Mouse (Mus musculus) kidney, embryonic 14.5 days (tissue): ENCODE measurements around the gene Dab1. TPM values are rescaled to one million over a fixed set of nuclear protein-coding genes. Genes with fewer than 3 reads are reported as not detected.

Experiments used
- ATAC-seq: fragments of 200-750 bp; cut with Nextera tagmentation; 2 replicates; pipeline ENCODE4 v1.8.0; 2017; ENCODE audit warnings: moderate number of reproducible peaks, mild to moderate bottlenecking, moderate TSS enrichment, moderate library complexity; ENCODE audit not compliant: low FRiP score, low TSS enrichment
- H3K27ac ChIP-seq: fragments of 300-500 bp; sonication (generic); 2 replicates; pipeline ENCODE4 v1.5.1; 2014; ENCODE audit warnings: low read depth, mild to moderate bottlenecking, low read length, moderate library complexity, mixed read lengths
- H3K27me3 ChIP-seq: fragments of 300-500 bp; sonication (generic); 2 replicates; pipeline ENCODE4 v1.6.1; 2014; ENCODE audit warnings: mild to moderate bottlenecking, low read length; ENCODE audit not compliant: control insufficient read depth, insufficient read depth
- H3K36me3 ChIP-seq: fragments of 300-500 bp; sonication (generic); 2 replicates; pipeline ENCODE4 v1.6.1; 2014; ENCODE audit warnings: low read length, mixed read lengths; ENCODE audit not compliant: control insufficient read depth, insufficient read depth
- H3K4me1 ChIP-seq: fragments of 300-500 bp; sonication (generic); 2 replicates; pipeline ENCODE4 v1.6.1; 2014; ENCODE audit warnings: low read length, mixed read lengths; ENCODE audit not compliant: control insufficient read depth, insufficient read depth
- H3K4me2 ChIP-seq: fragments of 300-500 bp; sonication (generic); replicated peaks from 2 replicates; pipeline ENCODE4 v1.6.1; 2014; ENCODE audit warnings: low read depth, mild to moderate bottlenecking, low read length
- H3K4me3 ChIP-seq: fragments of 300-500 bp; sonication (generic); 2 replicates; pipeline ENCODE4 v1.5.1; 2014; ENCODE audit warnings: mild to moderate bottlenecking, low read length
- H3K9ac ChIP-seq: fragments of 300-500 bp; sonication (generic); 2 replicates; pipeline ENCODE4 v1.6.1; 2014; ENCODE audit warnings: low read depth, mild to moderate bottlenecking, low read length, moderate library complexity
- H3K9me3 ChIP-seq: fragments of 300-500 bp; sonication (generic); 2 replicates; pipeline ENCODE4 v1.6.1; 2016; ENCODE audit warnings: low read length; ENCODE audit not compliant: control insufficient read depth
- WGBS: fragments of 180-500 bp; shearing (Covaris S2); extraction: QIAGEN DNeasy Blood & Tissue Kit; methylation state at CpG from one replicate; pipeline ENCODE4 v1.1.7; 2014; 5-methylcytosine and 5-hydroxymethylcytosine counted together
- polyA plus RNA-seq: library from polyadenylated mRNA; unstranded; fragments of >200 nt; fragmentation: Nextera tagmentation; extraction: Ambion mirVana; gene quantifications from 2 replicates; pipeline ENCODE4 v1.2.1, GENCODE M21; 2014

Dab1 gene
- polyA plus RNA-seq, 1 experiment from 2014 or later, result 17.9 TPM

DNA sequence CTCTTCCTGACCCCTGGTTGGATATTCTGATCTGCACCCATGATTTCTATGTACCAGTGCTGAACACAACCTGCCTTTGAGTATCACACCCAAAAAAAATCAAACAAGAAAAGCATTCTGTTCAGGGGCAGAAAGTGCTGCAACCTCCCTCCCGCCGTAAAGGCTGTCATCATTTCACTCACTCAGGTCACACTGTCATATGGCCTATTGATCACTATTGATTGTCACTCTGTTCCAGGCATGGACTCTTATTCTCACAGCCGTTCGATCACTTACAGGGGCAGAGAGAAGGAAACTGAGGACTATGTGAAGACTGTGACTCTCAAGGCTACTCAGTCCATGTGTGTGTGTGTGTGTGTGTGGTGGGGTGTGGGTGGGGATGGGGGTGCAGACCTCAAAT is 1149.0 kb downstream of the Dab1 start:
- H3K4me3 ChIP-seq, result no peak overlapping the region
- WGBS, result 84% methylated on average over 4 of the region's 4 CpGs
- no peaks in the 10 kb centered on the region for H3K27me3 ChIP-seq
- no peak overlapping the region for H3K27ac ChIP-seq
- H3K9me3 ChIP-seq, result no peaks in the 10 kb centered on the region
- no peak overlapping the region for H3K4me2 ChIP-seq
- H3K9ac ChIP-seq, result no peak overlapping the region
- ATAC-seq, result no peak
- no peaks in the 10 kb centered on the region for H3K36me3 ChIP-seq
- H3K4me1 ChIP-seq, result no peaks in the 10 kb centered on the region

DNA sequence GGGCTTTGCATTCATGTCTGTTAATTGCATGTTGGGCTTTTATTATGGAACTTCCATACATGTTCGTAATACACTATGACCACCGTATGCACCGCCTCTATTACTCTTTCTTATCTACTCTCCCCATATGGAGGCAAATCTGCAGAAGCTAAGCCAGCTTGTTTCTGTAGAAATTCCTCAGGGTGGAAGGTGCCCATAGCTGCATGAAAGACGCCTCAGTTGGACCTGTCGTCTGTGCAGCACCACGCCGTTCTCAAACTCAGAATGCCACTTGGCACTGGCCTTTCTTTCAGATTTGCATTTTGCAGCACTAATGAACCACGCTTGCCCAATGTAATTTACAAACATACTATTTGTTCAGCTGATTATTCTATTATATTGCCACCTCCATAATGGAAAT is 1150.4 kb downstream of the Dab1 start:
- Histone ChIP-seq H3K4me2 (no peak overlapping the region), H3K4me1 (no peaks in the 10 kb centered on the region), H3K27me3 (no peaks in the 10 kb centered on the region), H3K4me3 (no peak overlapping the region), H3K9me3 (no peaks in the 10 kb centered on the region), H3K36me3 (no peaks in the 10 kb centered on the region), H3K27ac (no peak overlapping the region), H3K9ac (no peak overlapping the region)
- WGBS, result 87% methylated on average over 8 of the region's 8 CpGs
- ATAC-seq, result no peak

DNA sequence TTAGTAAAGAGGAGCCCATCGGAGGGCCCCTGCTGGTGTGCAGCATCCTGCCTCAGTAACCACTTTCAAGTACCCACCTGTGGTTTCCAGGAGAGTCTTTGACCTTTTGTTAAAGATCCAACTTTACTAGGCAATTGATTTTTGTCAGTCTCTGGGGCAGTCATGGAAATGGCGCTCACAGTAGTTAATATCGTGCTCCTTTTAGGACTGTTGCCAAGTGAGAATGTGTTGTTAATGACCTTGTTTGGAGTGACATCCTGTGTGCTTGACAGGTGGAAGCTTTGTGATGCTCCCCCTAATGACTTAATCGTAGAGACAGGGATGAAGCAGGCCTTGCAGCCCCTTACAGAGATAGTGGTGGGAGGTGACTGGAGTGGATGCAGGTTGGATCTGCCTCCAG is 1151.2 kb downstream of the Dab1 start:
- Histone ChIP-seq H3K9me3 (no peaks in the 10 kb centered on the region), H3K9ac (no peak overlapping the region), H3K4me2 (no peak overlapping the region), H3K27ac (no peak overlapping the region), H3K36me3 (no peaks in the 10 kb centered on the region), H3K4me1 (no peaks in the 10 kb centered on the region), H3K27me3 (no peaks in the 10 kb centered on the region), H3K4me3 (no peak overlapping the region)
- ATAC-seq, result no peak
- WGBS, result 72% methylated on average over 4 of the region's 4 CpGs

DNA sequence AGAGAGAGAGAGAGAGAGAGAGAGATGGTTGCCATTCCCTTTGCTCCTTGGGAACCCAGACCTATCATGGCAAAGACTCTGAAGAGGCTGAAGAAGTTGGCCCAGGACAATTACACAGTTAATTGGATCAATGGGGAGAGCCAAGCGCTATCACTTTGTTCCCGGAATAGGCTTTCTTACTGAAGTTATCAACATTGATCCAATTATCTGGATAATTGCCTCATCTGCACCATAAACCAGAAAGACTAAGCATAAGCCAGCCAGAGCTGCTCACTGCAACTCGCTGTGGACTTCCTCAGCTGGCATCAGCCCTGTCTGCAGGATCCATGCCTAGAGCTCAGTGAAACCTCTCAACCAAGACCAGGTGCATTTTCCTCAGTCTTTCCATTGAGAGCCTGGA is 1156.4 kb downstream of the Dab1 start:
- Histone ChIP-seq H3K36me3 (no peaks in the 10 kb centered on the region), H3K27me3 (no peaks in the 10 kb centered on the region), H3K9me3 (no peaks in the 10 kb centered on the region), H3K9ac (no peak overlapping the region), H3K4me2 (no peak overlapping the region), H3K4me1 (no peaks in the 10 kb centered on the region), H3K27ac (no peak overlapping the region), H3K4me3 (no peak overlapping the region)
- no peak for ATAC-seq
- 78% methylated on average over 3 of the region's 3 CpGs for WGBS

DNA sequence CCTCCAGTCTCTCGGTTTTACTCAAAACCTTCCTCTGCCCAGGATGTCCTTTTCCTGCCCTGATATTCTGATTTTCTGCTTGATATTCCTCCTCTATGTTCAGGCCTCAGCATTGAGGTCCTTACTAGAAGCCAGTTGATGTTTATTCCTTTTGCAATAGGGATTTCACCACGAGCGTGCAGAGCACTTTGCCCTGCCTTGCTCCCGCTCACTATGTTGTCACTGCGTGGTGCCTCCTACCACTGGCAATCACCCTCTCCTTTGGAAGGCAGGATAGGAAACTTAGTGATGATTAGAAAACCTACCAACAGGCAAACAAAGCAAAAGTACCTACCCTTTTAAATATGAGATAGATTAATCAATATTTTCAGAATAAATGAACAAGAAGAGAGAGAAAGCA is 1160.3 kb downstream of the Dab1 start:
- Histone ChIP-seq H3K4me1 (no peaks in the 10 kb centered on the region), H3K36me3 (no peaks in the 10 kb centered on the region), H3K27me3 (no peaks in the 10 kb centered on the region), H3K4me2 (no peak overlapping the region), H3K9me3 (no peaks in the 10 kb centered on the region), H3K4me3 (no peak overlapping the region), H3K9ac (no peak overlapping the region), H3K27ac (no peak overlapping the region)
- ATAC-seq, result no peak
- WGBS, result 89% methylated on average over 5 of the region's 5 CpGs

- H3K4me3 ChIP-seq, result no peak overlapping the region
- no peaks in the 10 kb centered on the region for H3K4me1 ChIP-seq
- ATAC-seq, result no peak
- H3K9ac ChIP-seq, result no peak overlapping the region
- H3K9me3 ChIP-seq, result no peaks in the 10 kb centered on the region
- no peak overlapping the region for H3K27ac ChIP-seq
- WGBS, result 87% methylated on average over 3 of the region's 3 CpGs
- H3K36me3 ChIP-seq, result no peaks in the 10 kb centered on the region
- H3K4me2 ChIP-seq, result no peak overlapping the region
- no peaks in the 10 kb centered on the region for H3K27me3 ChIP-seq
Observed at GRCm38 (mm10) chr4:104781441-104781840, 1162.3 kb downstream of the Dab1 start.

DNA sequence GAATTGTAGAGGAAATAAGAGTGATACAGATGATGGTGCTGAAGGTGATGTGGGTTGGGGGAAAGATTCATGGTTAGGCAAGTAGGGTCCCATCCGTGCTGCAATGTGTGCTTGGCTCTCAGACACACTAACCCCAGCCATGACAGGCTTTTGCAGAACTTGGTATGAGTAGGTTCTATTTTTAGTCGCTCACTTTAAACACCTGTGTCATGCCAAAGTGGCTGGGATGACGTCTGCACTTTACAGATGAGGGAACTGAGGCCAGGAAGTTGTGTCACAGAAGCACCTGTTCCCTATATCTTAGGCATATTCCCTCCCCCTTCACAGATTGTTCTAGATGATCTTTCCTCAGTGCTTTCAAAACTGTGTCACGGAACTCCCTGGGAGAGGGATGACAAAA is 1163.2 kb downstream of the Dab1 start:
- no peak overlapping the region for H3K4me3 ChIP-seq
- H3K27ac ChIP-seq, result no peak overlapping the region
- H3K4me2 ChIP-seq, result no peak overlapping the region
- WGBS, result 84% methylated on average over 4 of the region's 4 CpGs
- no peak overlapping the region for H3K9ac ChIP-seq
- ATAC-seq, result no peak
- no peaks in the 10 kb centered on the region for H3K4me1 ChIP-seq
- H3K36me3 ChIP-seq, result no peaks in the 10 kb centered on the region
- no peaks in the 10 kb centered on the region for H3K27me3 ChIP-seq
- H3K9me3 ChIP-seq, result no peaks in the 10 kb centered on the region

DNA sequence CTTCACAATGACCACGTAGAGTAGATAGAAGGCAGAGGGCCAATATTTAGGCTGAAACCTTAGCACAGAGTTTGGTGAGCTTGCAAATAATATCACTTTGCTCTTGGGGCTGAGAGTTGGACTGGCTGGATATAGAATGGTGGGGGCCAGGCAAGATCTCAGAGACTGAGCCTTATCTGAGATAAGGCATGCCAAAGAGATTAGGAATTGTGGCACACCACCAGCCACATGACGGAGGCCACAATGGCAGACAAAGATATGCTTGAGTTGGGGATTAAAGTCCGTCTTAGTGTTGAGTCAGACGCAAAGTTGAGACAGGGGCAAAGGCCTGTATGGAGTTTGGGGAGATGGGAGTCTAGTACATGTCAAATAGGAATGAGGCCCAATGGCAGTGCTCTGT is 1173.0 kb downstream of the Dab1 start:
- Histone ChIP-seq H3K4me2 (no peak overlapping the region), H3K4me3 (no peak overlapping the region), H3K27me3 (no peaks in the 10 kb centered on the region), H3K4me1 (no peaks in the 10 kb centered on the region), H3K9ac (no peak overlapping the region), H3K9me3 (no peaks in the 10 kb centered on the region), H3K36me3 (no peaks in the 10 kb centered on the region), H3K27ac (no peak overlapping the region)
- no peak for ATAC-seq
- WGBS, result 94% methylated on average over 4 of the region's 4 CpGs
